Mouse (Mus musculus): Measurements from ENCODE around the gene Heatr5a.

Gene Heatr5a

DNA sequence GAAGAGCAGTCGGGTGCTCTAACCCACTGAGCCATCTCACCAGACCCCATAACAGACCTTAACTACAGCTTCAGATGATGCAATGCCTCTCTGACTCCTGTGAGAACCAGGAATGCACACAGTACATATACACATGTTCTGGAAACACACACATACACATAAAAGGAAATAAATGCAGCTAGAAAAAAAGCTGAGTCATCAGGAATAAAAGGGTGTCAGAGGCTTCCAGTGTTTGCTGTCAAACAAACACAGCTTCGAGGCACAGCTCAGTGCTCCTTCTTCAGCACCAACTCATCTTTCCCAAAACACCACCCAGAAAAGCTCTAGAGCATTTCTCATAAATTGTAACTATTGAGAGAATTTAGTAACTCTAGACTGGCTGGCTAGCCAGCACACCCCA is 86.3 kb downstream of the Heatr5a start:
- DNase-seq (ENCODE audit: low read depth, low spot score), result no peak

DNA sequence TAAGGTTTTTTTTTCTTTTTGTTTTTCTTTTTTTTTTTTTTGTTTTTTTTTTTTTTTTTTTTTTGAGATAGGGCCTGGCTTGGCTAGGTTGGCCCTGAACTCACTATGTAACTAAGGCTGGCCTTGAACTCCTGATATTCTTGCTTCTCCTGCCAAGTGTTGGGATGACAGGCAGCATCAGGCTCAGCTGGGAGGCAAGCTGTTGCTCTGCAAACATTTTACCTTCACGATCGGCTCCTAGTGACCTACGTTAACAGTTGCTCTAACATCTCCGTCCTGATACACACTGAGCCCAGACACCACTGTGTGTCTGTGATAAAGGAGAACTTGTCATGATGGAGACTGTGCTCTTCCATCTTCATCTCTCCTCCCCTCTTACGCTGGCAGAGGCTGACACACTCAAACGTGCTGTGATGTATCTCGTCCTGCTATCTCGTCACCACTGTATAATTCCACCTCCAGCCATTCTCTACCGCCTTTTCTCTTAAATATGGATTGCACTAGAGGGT is 87.8 kb downstream of the Heatr5a start:
- no peak for DNase-seq (ENCODE audit: low read depth, low spot score)

DNA sequence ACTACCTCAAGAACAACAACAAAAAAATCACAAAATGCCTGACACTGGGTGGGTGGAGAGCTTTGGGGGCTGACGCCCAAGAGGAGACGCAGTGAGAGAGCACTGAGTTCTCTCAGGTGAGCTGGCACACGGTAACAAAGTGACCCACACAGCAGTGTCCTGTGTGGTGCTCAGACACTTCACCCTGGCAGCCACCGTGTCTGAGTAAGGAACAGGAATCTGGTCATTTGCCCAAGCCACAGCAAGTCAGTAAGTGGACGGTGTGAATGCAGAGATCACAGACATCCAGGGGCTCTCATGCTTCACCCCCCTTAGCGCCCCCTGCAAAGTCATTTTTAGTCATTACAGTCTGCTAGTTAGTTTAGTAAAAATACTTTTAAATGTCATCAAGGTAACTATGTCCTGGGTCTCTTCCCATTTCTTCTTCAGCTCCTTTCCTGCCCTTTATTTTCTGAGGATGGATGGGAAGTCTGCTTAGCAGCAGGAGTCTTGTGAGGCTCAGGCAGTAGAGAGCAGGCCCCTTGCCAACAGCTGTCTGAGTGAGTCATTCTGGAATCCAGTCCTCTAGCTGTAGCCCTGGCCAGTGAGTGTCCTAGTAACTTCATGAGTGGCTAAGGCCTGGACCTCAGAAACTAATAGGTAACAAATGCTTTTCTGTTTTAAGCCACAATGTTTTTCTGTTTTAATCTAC is 88.4 kb downstream of the Heatr5a start:
- DNase-seq (ENCODE audit: low read depth, low spot score), result no peak

DNA sequence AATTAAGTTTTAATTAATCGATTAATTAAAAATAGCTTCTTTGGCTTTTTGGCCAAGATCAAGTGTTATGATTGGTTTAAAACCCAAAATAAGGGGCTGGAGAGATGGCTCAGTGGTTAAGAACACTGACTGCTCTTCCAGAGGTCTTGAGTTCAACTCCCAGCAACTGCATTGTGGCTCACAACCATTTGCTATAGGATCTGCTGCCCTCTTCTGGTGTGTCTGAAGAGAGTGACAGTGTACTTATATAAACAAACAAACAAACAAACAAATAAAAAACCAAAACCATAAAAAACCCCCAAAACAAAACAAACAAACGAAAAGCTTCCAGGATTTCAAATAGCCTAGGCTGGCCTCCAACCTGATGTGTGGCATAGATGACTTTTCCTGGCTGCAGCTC is 89.3 kb downstream of the Heatr5a start:
- DNase-seq (ENCODE audit: low read depth, low spot score), result no peak

DNA sequence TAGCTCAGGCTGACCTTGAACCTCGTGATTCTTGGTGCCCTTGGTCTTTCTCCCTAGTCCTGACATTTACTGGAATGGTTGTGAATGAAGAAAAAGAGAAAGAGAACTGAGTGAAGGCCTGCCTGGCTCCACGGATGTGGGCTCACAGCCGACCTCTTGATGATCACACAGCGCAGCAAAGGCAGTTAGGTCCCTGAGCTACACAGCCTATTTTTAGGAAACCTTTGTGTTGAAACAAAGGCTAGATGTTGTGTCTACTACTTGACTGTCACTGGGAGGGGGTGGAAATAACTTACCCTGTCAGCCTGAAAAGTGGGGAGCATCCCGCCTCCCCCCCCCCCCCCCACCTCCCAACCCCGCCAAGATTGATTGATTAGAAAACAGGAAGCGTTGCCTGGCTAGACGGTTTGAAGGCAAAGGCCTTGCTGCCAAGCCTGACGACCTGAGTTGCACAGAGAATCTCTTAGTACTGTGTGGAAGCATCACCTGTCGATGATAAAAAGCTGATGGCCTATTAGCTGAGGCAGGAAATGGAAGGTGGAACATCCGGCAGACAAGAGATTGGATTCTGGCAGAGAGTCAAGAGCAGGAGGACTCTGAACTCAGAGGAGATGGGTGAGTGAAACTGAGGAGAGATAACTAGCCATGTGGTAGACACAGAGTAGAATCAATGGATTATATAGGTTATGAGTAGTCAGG is 99.5 kb downstream of the Heatr5a start:
- DNase-seq (ENCODE audit: low read depth, low spot score), result no peak

DNA sequence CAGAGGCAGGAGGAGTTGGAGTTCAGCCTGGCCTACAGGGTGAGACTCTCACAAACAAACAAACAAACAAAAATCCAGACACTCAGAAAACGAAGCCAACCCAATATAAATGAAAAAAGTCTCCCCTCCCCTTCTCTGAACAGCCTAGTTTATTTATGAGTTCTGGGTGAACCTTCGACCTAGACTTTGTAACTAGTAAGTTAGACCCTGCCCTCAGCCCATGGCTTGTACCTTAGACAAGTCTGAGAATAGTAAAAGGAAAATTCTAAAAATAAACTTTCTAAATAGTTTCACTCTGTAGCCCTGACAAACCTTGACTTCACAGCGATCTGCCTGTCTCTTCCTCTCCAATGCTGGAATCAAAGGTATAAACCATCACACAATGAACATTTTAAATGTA is 101.6 kb downstream of the Heatr5a start:
- no peak for DNase-seq (ENCODE audit: low read depth, low spot score)

DNA sequence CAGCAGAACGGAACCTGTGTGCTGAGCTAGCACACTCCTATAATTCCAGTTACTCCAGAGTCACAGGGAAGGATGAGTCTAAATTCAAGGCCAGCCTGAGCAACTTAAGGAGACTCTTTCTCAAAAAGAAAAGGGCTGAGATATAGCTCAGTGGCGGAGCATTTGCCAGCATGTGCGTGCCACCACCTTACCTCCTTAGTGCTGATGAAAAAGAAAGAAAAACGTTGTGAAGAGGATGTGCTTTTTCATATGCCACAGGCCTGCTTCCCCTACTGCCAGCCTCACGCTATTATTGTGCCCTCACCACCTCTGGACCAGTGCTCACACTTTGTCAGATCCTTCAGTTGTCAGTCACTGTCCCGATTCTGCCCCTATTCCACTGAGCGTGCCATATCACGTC is 104.0 kb downstream of the Heatr5a start:
- DNase-seq (ENCODE audit: low read depth, low spot score), result no peak

DNA sequence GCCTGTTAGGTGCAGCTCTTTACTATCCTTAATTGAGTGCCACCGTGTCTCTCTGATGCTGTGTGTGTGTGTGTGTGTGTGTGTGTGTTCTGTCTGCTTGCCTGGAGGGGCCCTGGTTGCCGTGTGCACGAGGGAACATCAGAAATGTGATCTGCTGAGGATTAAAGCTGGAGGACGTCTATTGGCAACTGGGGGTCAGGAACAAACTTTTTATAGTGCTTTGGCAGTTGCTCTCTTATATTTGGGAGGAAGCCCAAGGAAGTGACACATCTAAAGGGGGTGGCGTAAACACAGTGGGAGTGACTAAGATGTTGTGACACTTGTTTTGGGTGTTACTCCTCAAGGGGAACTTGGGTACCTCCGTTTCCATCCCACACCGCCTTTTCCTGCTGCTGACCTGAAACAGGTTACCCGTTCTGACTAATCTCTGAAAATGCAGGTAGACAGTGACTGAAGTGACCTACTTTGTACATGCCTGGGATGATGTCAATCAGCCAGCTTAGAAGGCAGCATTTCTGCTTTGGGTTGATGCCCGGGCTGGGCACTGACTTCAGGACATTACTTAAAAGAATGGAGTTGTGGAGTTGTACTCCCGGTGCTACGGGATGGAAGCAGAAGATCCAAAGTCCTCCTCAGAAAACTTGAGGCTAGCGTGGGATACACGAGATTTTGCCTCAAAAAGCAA is 104.8 kb downstream of the Heatr5a start:
- no peak for DNase-seq (ENCODE audit: low read depth, low spot score)

DNA sequence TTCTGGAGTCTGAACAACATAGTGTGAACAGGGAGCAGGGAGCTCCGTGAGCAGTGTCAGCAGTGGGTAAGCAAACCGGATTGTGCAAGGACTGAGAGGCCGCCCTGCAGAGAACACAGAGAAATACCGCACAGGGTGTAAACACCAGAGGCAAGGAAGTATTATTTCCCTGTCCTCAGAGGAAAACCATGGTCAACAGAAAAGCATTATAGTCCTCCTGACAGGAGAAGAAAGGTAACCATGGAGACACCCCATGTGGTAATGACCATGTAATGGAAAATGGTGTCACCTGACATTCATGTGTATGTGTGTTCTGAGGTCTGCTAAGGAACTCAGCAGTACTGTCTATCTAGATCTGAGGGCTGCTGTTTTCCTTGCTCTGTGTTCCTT is 105.3 kb downstream of the Heatr5a start:
- peak; percentile 47 for DNase-seq (ENCODE audit: low read depth, low spot score)

DNA sequence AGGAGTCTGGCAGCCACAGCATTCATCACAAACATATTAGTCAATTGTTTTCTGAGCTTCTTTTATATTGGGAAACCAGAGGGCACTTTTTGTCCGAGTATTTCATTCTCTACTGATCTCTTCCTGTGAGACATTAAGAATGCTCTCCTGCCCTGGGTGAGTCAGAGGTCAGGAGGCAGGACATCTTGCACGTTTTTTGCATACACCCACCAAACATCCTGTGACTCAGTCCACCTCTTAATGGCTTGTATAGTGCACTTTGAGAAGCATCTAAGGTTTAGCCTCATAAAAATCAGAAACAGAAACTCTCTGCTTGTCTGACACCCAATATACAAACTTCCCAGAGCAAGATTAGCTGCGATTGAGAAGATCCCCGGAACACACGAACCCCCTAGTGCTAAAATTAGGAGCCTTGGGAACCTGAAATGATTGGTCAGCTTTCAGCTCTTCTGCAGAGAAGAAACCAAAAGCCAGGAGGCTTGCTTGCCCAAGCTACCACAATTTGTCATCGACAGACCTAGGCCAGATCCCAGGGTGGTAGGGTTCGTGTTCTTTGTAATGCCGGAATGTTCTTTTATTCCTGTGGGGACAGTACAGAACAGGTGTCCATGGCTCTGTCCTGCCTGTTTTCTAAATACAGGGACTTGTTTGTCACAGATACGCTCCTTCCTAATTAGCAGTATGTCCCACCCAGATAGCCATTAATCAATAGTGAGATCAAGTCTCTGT is 105.9 kb downstream of the Heatr5a start:
- DNase-seq (ENCODE audit: low read depth, low spot score), result no peak

DNA sequence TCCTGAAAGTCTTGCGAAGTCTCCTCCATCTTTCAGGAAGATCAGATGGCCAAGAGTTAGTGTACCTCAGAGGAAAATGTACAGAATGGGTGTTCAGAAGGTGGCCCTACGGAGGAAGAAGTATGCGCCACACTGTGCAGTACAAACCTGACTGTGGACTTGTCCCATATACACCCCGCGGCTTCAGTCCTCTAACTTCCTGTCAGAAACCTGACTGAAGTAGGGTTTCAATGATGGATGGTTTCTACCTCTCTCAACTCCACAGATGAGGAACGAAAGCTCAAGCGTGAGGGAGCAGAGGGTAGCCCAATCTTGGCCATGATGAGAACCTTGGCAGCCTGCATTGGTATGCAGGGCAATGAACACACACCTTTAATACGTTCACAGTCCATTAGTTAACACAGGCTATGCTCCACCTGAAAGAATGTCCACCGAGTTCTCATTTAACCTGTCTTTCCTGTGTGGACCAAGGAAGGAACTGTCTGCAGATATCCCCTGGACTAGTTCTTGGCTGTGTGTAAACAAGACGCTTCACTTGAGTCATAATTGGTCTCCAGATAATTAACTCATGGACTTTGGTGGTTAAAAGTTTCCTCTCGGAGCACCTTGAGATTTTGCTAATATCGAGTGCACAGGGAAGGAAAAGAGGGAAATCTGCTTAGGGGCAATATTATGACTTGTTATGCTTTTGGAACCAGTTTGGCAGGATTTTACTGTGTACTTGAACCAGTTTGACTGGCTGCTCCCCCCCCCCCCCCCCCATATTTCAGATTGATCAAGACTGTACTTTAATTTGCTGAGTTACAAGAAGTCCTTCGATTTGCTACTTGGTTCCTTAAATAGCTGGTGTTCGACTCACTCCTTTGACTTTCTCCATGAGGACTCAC is 107.8 kb downstream of the Heatr5a start:
- DNase-seq (ENCODE audit: low read depth, low spot score), result no peak

DNA sequence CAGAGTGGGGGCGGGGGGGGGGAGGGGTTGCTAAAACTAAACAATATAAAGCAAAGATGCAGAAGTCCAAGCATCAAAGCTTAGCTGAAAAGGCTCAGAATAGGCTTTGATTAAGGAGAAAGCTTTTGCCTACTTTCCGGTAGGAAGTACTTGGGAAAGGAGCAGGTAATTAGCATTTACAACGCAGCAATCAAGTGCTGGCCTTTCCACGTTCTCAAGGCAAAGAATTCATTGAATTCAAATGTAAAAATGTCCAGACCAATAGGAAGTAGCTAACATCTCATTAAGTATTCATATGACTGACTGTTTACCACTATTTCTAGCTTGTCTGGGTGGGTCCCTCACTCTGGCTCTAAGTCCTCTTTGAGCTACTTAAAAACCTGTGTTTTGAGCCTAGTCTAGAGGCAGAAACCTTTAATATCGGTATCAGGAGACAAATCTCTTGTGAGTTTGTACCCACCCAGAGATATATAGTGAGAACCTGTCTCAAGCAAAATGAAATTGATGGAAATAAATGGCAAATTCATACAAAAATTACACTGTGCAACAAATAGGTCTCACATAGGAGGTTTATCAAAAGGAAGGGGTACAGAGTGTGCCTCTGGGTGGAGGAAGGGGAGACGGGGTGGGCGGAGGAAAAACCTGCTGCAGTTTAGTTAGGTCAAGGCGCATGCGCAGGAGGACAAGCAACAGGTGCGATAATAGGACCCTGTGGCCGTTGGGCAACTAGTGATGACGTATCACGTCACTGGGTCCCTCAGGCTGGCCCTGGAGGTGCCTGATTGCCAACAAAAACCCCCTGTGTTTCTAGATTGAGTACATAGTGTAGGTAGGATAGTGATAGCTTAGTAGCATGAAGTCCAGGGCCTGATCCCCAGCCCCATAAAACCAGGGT is 112.7 kb downstream of the Heatr5a start:
- peak; percentile 96 for DNase-seq (ENCODE audit: low read depth, low spot score)

DNA sequence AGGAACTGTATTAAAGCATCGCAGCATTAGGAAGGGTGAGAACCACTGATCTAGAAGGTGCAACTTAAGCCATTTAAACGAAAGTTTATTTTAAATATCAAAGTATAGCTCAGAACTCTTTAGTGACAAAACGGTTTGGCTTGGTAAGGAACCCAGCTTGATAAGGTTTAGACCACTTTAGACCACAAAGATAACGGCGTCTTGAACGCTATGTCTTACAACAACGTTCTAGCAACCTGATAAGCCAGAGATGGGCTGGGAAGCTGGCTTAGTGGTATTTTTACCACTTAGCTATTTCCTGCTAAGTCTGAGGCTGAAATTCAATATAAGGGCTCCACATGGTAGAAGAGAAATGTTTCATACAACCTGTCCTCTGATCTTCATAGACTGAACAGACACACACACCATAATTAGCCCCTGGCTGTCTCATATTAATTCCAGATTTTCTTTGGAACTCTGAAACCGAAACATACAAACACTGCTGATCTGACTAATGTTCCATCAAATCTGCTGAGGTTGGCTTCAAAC is 114.3 kb downstream of the Heatr5a start:
- no peak for DNase-seq (ENCODE audit: low read depth, low spot score)

DNA sequence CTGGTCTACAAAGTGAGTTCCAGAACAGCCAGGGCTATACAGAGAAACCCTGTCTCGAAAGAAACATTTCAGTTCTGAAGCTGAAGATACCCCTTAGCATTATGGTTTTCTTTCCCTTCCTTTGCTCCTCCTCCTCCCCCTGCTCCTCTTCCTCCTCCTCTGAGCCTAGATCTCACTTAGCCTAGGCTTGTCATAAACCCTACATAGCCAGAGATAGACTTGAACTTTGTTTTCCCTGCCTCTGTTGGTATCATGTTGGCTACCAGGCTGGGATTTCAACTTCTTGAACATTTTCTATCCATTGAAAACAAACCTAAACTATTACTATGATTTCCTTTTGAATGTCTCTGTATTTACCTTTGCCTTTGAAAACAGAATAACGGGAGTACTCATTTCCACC is 115.2 kb downstream of the Heatr5a start:
- no peak for DNase-seq (ENCODE audit: low read depth, low spot score)

DNA sequence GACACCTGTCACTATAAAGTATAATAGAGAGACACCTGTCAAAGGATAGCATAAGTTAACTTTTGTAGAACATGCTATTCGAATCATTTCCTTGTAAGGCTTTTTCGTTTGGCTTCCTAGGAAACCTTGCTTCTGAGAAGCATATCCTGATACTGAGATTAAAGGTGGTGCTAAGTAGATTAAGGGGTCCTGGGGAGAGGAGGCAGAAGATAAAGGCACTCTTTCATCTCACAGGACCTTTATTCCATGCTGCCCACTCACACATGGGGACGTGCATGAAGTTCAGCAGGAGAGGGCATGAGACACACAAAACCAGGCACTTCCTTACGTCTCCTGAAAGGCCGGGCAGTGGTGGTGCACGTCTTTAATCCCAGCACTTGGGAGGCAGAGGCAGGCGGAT is 115.7 kb downstream of the Heatr5a start:
- DNase-seq (ENCODE audit: low read depth, low spot score), result no peak

DNA sequence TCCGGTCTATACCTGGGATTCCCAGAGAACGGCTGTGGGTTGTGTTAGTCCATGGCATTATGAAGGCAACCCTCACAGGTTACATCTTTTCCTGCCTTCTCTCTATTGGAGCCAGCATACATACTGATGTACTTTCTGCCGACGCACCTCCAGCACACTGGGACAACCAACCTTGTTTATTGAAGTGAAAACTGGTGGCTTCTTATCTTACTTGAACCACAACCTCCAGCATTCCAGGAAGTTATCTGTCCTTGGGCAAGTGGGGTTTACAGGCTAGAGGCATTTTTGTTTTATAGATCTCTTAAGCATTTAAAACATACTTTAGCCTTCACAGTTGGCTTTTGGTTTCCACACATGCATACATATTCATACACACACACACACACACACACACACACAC is 119.5 kb downstream of the Heatr5a start:
- no peak for DNase-seq (ENCODE audit: low read depth, low spot score)

DNA sequence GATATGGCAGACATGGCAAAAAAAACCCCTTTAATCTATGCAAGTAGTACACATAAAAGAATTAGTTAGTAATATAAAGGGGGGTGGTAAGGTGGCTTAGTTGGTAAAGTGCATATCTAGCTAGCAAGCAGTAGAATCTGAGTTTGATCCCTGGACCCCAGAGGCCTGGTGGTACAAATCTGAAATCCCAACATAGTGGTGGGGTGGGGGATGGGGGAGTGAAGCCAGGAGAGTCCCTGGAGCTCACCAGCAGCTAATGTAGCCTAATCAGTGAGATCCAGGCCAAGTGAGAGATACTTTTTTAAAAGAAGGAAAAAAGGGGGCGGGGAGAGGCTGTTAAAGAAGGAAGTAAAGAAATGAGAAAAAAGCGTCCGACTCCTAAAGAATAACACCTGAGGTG is 120.0 kb downstream of the Heatr5a start:
- DNase-seq (ENCODE audit: low read depth, low spot score), result no peak

DNA sequence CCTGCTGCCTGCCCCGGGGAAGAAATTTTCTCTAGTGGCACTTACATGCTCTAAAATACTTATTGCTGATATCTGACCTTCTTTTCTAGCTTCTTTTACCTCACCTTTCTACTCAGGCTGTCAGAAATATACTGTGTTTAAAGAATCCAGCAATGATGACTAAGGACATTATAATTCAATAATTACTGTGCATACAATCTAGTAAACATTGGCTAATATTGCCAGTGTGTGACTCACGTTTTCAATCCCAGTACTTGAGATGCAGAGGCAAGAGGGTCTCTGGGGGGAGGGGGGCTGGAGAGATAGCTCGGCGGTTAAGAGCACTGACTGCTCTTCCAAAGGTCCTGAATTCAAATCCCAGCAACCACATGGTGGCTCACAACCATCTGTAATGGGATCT is 120.8 kb downstream of the Heatr5a start:
- DNase-seq (ENCODE audit: low read depth, low spot score), result no peak

DNA sequence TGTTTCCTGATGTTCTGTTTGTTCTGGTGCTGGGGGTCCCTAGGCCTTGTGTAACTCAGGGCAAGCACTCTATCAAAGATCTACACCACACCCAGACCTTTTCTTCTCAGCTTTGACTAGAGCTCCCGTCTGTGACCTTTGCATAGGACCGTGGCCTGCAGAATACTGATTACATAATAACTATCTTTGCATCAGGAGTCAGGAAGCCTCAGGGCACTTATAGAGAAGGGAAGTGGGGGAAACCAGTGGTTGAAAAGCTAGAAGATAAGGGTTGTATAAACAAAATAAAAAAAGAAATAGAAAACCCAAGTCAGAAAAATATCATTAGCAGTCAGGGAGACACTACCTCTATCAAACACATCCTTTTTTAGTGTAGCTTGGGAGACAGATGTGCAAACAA is 121.2 kb downstream of the Heatr5a start:
- peak; percentile 49 for DNase-seq (ENCODE audit: low read depth, low spot score)
